In genomic region chr13:49298514-49299381, GRCm38 (mm10) we compare ENCODE assay signal across 9 mouse cellular contexts. TPM values are rescaled to one million over a fixed set of nuclear protein-coding genes. Genes with fewer than 3 reads are reported as not detected.
DNase-seq lines count a peak whose midpoint lies in the region; ATAC-seq and TF ChIP-seq lines count a peak whose summit lies in the region.
"Had no signal": no experiment of that assay in that cellular context is flagged by ENCODE, and none has a peak within 500 bp of the region (broad histone marks: within the 10 kb centered on the region; RNA-seq: fewer than 3 reads in every experiment).

No protein-coding gene starts in this region.

- DNase-seq in 3T3-L1 (ENCODE audit: low read depth, low spot score): peak; percentile 74
- DNase-seq in G1E (ENCODE audit: low spot score): no peak
- DNase-seq in kidney, adult 2 months: peak; percentile 87
- DNase-seq in lung, postnatal 36 days: peak; percentile 38
- DNase-seq in ovary, postnatal 14 days (ENCODE audit: low spot score): no peak
- DNase-seq in ovary, postnatal 36 days (ENCODE audit: low spot score): no peak
- DNase-seq in adrenal gland, postnatal 10 days: no peak
- DNase-seq in gastrocnemius, postnatal 4 days (ENCODE audit: low spot score in 2 of 2): no peak

- peak overlapping the region; percentile 69 for H3K27ac ChIP-seq in kidney, adult 2 months (ENCODE audit: insufficient read depth, low read depth, low read length)
- H3K27ac ChIP-seq: embryonic facial prominence, embryonic 13.5 days had no signal

- peaks cover 16% of the 10 kb centered on the region for H3K4me1 ChIP-seq in G1E (ENCODE audit: insufficient read depth, low read depth, low read length)
- H3K4me1 ChIP-seq in kidney, adult 2 months (ENCODE audit: control insufficient read depth, insufficient read depth, low read length): peaks cover 14% of the 10 kb centered on the region
- H3K4me1 ChIP-seq: embryonic facial prominence, embryonic 13.5 days had no signal

- TF ChIP-seq POLR2A in kidney, adult 2 months (IDR thresholded peaks at IDR 0.05; ENCODE audit: low read depth, low read length): no peak

- peaks cover 63% of the 10 kb centered on the region for H3K36me3 ChIP-seq in G1E (replicated peaks)
- no peaks in the 10 kb centered on the region for H3K36me3 ChIP-seq in kidney, adult 2 months (ENCODE audit: control insufficient read depth, insufficient read depth, low read length)
- H3K36me3 ChIP-seq: embryonic facial prominence, embryonic 13.5 days had no signal

- peaks cover 8% of the 10 kb centered on the region; the same call in 1 of the 2 replicates for H3K27me3 ChIP-seq in G1E (ENCODE audit: insufficient read depth, low read length)
- H3K27me3 ChIP-seq in kidney, adult 2 months (replicated peaks; ENCODE audit: control insufficient read depth, insufficient read depth, low read length): no peaks in the 10 kb centered on the region
- H3K27me3 ChIP-seq: embryonic facial prominence, embryonic 13.5 days had no signal

- WGBS in kidney, adult 2 months: 23% methylated on average over 14 of the region's 14 CpGs

- no peak overlapping the region for H3K4me3 ChIP-seq in G1E (ENCODE audit: low read depth, low read length)
- H3K4me3 ChIP-seq in kidney, adult 2 months (ENCODE audit: insufficient read depth, low read depth, low read length): peak overlapping the region; percentile 15
- H3K4me3 ChIP-seq: embryonic facial prominence, embryonic 13.5 days had no signal

- H3K9me3 ChIP-seq in G1E (replicated peaks): no peaks in the 10 kb centered on the region
- H3K9me3 ChIP-seq: embryonic facial prominence, embryonic 13.5 days had no signal

- peak; percentile 58 for ATAC-seq in G1E (ENCODE audit: extremely low read depth, insufficient number of reproducible peaks, low FRiP score, poor library complexity, severe bottlenecking)

- no peak for TF ChIP-seq CTCF in G1E (IDR thresholded peaks at IDR 0.05; ENCODE audit: low read depth, low read length)
- no peak for TF ChIP-seq CTCF in kidney, adult 2 months (conservative IDR thresholded peaks at IDR 0.05; ENCODE audit: insufficient read depth, insufficient read length, low read depth, low read length)

RNA-seq across cellular contexts. Expression of gene Fgd3, which starts 21.4 kb away (rescaled TPM):
- total RNA-seq in G1E (2014; fragmentation: Nextera tagmentation) (3.9 and 4.7 TPM in 2 replicates), G1E (2017) (11.0 and 11.2 TPM in 2 replicates)
- 3.6 and 4.1 TPM in 2 replicates for polyA plus RNA-seq in G1E (2012)
- 6.2 and 6.3 TPM in 2 replicates for polyA plus RNA-seq in kidney, adult 2 months (2012; rRNA removed)
- 1 to 10 TPM; 3.7 to 3.8 TPM for total RNA-seq in adrenal gland, postnatal 10 days (2021)
- 1 to 10 TPM in 1 of 2 experiments, under 1 TPM in 1; 0.98 to 1.5 TPM for total RNA-seq in gastrocnemius, postnatal 4 days (2021)

RNA-seq across cellular contexts. Expression of gene Bicd2, which starts 42.6 kb away (rescaled TPM):
- total RNA-seq in G1E (2014; fragmentation: Nextera tagmentation) (11.5 and 19.5 TPM in 2 replicates), G1E (2017) (19.2 and 19.9 TPM in 2 replicates)
- polyA plus RNA-seq in G1E (2012): 10.7 and 11.6 TPM in 2 replicates
- polyA plus RNA-seq in kidney, adult 2 months (2012; rRNA removed): 17.0 and 17.6 TPM in 2 replicates
- total RNA-seq in adrenal gland, postnatal 10 days (2021): 10 to 100 TPM; 31.0 to 31.6 TPM
- 10 to 100 TPM; 32.9 to 35.7 TPM for total RNA-seq in gastrocnemius, postnatal 4 days (2021)

RNA-seq across cellular contexts. Expression of gene Susd3, which starts 50.2 kb away (rescaled TPM):
- 2.8 and 3.3 TPM in 2 replicates for total RNA-seq in G1E (2014; fragmentation: Nextera tagmentation)
- total RNA-seq in G1E (2017): 8.6 and 15.9 TPM in 2 replicates
- polyA plus RNA-seq in G1E (2012): 1.6 and 2.0 TPM in 2 replicates
- polyA plus RNA-seq in kidney, adult 2 months (2012; rRNA removed): 50.1 and 62.3 TPM in 2 replicates
- total RNA-seq in adrenal gland, postnatal 10 days (2021): 1 to 10 TPM; 1.8 to 1.9 TPM
- total RNA-seq in gastrocnemius, postnatal 4 days (2021): 1 to 10 TPM in 1 of 2 experiments, under 1 TPM in 1; 0.61 to 1.5 TPM

Comparison
In these comparisons a context has a peak if more than half of its experiments do, and no peak if none do; other contexts are left out.
1. DNase-seq: peak in 3T3-L1 (single experiment), kidney, adult 2 months (single experiment) and lung, postnatal 36 days (single experiment); none in G1E (single experiment), ovary, postnatal 14 days (single experiment), ovary, postnatal 36 days (single experiment), adrenal gland, postnatal 10 days (single experiment) and gastrocnemius, postnatal 4 days (0 of 2).